Mouse (Mus musculus) layer of hippocampus, adult 8-10 months (tissue): Measurements from ENCODE around the gene Gli3. TPM values are rescaled to one million over a fixed set of nuclear protein-coding genes. Genes with fewer than 3 reads are reported as not detected.
A peak's percentile ranks its signal among the peaks of the same experiment; 100 is the strongest.

Experiments
- DNase-seq, 2 experiments: peaks; one replicate each; pipeline ENCODE4 v3.0.0; 2022; ENCODE audit warnings: low spot score in 2 of 2
- total RNA-seq, 4 experiments: library from RNA; stranded (reverse); gene quantifications; 2 replicates each; pipeline ENCODE4 v1.2.4; 2022

Gli3 gene
- total RNA-seq, 4 experiments from 2014 or later: 9.6 to 10.2 (median 10.2) TPM

DNA sequence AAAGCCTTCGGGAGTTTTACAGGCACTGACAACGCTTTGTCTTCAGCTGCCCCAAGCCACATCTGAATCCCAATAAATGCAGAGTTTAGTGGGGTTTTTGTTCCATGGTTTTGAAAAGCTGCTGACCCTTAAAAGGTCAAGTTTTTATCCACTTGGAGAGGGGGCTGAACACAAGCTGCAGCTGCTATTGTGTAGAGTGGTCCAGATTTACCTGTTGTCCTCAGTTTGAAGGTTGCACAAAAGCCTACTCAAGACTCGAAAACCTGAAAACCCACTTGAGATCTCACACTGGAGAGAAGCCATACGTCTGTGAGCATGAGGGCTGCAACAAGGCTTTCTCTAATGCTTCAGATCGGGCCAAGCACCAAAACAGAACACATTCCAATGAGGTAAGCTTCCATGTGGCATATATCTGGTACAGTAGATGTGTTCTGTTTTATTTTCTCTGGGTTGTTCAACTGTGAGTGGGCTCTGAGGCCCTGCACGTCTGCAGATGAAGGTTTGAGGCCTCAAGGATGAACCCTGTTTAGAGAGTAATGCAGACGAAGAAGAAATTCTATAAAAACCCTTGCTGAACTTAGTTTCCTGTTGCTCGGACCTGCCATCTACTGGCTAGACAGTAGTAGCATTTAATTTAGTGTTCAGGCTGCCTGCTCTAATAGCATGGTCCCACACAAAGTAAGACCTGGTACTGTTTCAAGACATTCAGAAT, 251.8 kb downstream of the Gli3 start:
- peak; percentile 16 to 55 for DNase-seq

DNA sequence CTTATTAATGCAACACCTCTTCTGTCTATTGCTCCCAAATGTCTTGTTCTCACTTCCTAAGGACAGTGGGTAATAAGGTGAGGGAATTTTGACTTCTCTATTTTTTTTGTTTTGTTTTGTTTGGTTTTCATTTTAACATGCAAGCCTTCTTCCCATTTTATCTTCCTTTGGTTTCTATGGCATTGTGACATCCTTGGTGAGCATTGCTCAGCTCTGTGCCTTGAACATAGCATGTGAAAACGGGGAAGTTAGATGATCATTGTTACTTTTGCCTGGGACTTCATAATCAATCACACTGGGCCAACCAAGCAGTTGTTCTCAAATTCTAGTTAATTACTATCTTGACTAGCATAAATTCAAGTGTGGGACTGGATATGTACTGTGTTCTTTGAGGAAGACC, 258.4 kb downstream of the Gli3 start:
- DNase-seq: no peak

DNA sequence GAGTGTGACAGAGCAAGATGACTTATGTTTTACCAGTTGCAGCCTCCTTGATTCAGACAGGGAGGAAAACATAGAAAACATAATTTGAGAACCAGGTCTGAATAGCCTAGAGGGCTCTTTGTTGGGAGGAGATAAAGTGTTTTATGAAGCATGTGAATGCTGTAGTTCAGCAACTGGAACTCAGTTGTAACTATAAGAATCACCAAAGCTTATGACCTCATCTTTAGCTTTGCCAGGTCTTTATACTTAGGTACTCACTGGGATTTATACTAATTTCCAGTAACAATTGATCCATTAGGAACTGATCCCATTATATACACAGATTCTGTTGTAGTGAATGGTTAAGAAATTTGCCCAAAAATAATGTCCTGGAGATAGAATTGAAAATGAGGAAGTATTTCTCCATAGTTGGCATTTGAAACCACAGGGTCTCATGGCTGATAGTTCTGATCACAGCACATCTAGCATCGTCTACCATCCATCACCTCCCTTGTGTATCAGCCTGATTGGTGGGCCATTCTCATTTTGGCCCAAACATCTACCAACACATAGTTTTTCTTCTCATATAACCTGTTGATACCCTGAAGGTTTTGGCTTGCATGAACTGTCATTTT, 259.8 kb downstream of the Gli3 start:
- DNase-seq: no peak

DNA sequence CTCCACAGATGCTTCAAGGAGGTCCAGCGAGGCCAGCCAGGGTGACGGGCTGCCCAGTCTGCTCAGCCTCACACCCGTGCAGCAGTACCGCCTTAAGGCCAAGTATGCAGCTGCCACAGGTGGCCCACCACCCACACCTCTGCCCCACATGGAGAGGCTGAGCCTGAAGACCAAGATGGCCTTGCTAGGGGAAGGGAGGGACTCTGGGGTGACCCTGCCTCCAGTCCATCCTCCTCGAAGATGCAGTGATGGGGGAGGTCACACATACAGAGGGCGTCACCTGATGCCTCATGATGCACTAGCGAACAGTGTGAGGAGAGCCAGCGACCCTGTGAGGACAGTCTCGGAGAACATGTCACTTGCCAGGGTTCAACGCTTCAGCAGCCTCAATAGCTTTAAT, 261.7 kb downstream of the Gli3 start:
- DNase-seq: no peak

DNA sequence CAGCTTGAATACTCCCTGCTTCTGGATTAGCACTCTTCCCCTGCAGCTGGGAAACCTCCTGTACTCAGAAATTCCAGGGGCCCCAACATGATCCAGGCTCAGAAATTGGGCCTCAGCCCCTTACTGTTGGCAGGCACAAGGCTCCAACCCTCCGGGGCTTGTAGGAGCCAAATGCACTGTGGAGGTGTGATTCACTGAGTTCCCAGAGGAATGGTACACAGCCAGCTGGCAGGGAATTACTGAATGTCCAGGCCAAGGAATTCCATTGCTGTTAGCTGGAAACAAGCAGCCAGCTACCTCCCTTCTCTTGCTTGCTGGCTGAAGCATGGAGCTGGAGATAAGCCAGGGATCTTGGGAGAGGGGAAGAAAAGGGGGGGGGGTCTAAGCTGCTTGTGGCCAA, 278.7 kb downstream of the Gli3 start:
- DNase-seq: peak; percentile 80 to 82

DNA sequence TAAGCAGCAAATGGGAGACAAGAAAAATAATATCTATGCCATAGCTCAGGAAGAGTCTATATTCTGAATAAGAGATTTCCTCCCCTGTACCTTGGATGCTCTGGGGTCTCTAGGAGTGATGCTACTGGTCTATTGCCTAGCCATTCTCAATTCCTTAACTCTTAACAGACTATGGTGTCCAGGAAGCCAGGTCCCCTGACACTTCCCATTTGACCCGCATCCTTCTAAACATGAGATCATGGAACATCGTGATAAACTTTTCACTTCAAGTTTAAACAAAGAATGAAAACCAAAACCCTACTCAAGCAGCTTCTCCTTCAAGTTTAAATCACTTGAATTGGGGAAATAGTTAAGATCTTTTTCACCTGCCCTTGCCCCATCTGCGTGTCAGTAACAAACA, 279.3 kb downstream of the Gli3 start:
- no peak for DNase-seq

DNA sequence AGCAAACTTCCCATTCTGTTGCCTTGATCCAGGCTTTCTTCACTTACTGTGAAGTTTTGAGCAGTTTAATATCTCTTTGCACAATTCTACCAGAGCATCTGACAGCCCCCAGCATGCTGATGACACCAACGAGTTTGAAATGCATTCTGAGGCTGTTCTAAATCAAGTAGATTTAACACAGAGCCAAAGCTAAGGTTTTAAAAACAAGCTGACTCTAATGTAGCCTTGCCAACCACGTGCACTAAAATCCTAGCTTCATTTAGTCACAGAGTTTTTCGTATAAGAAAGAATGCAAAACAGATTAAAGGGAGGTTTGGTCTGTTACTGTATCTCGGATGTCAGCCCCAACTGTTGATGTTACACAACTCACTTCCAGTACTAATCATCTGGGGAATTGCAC, 279.7 kb downstream of the Gli3 start:
- no peak for DNase-seq

DNA sequence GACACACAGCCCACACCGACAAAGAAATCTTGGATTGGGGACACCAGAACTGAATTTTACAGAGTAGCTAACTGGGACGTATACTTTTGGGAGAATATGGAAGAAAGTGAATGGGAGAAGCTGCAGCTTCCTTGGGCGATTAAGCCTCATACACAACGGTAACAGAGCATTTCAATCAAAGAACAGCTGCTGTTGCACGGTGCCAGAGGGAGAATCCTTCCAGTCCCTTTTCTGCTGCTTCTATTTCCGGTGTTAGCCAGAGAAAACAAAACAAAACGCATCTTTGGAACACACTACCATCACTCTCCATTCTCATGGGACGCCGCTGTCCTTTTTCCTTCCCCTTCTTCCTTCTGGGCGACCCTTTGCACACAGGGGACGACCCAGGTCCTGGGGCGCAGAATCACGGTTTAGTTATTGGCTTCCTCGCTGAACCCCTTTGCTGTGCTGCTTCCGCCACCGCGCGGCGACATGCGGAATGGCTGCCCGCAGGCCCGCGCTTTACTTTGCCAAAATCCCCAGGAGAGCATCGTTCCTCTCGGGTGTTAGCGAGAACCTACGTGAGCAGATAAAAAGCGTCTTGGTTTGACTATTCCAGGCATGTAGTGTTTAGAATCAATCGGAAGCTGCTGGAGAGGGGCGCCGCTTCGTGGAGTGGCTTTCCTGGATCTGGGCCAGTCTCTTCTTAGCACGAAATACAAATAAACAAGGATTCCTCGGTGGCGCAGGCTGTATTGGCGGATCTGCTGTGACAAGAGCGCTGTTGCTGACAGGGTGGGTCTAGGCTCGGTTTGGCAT, 296.0 kb downstream of the Gli3 start:
- peak; percentile 80 to 93 for DNase-seq

DNA sequence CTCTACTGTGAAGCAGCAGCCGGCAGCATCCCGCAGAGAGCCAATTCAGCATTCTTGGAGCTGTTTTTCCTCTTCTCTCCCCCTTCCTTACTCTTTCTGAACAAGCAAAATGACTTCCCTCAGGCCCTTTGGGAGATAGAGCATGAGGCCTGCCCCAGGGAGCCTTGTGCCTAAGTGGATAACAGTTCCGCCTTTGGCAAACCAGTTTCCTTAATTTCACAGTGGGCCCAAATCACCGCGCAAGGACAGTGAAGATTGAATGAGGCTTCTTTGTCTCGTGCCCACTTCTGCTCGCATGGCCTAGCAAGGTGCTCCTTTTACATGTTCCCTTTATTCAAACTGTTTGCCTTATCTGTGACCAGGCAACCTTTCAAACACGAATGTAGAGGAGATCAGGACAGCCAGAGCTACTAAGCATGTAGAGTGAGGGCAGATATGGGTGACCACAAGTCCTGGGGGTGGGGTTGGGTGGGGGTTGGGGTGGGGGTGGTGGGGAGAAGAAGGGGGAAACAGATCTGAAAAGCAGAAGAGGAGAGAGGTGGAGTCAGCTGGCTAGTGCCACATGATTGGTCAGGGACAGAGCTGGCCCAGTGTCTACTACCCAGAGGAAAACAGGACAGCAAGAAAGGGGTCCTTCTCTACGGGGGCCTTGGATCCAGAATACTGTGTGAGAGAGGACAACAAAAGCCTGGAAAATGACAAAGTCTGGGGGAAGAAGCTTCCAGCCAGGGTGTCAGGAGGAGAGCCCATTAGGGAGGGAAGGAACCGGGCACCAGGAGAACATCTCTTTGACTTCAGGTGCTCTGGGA, 296.8 kb downstream of the Gli3 start:
- DNase-seq: no peak

DNA sequence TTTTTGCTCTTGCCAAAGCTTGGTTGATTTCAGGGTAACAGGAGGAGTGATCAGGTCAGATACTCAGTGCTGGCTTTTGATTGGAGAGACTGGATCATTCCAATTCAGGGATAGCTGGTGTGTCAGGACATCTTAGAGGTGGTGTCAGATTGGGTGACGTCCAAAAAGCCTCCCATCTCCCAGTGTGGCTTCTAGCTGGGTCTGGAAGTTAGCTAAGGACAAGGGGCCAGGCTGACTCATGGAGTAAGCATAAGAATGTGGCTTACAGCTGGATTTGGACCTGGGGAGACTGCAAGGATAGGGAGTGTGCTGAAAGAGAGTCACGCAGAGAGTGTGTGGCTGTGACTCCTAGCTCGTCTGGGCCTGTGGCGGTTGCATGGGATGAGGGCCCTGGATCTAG, 299.3 kb downstream of the Gli3 start:
- no peak for DNase-seq

DNA sequence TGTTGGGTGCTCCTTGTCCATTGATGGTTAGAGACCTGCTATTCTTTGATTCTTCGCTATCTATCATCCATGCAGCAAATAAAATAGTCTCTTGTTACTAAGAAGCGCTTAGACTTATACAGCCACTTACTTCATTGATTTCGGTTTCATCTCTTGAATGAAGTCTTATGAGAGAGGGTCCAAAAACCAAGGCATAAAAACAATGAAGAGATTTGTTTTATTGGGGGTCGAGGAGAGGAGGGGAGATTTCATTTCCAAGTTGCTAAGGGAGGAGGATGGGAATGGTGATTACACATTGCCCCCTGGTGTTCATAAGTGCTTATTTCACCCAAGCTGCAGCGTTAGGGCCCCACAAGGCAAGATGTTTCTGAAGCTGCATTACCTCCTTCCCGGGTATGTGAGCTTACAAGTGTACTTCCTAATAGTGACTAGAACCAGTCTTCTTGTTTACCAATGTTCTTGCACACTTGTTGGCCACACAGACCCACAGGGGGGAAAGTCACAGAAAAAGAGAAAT, 299.9 kb downstream of the Gli3 start:
- DNase-seq: peak in 1 of 2 experiments; percentile 44

DNA sequence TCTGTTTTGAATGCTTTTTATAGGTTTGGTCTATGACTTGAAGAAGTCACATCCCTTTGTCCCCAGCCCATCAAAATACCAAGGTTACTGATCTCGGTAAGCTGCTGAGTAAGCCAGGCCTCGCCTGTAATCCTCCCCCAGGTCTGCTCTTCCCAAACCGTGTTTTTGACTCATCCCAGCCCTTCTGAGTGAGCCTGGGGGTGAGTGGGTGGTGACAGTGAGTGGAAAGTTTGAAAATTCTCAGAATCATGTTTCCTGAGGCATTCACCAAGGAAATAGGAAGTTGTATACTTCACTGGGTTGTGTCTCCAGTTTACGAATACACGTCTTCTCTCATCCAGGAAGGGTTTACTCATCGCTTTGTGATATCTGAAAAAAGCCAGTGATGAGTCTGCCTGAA, 314.6 kb downstream of the Gli3 start:
- no peak for DNase-seq
